Mouse (Mus musculus): Measurements from ENCODE around the gene Arhgap6.
"Not testable (repeated sequence)": the region's sequence is repeated elsewhere in the genome, so short reads cannot be mapped to it uniquely, and the experiment has no call there.

Gene Arhgap6

GRCm38 (mm10) chrX:169308559-169308958, 513.7 kb downstream of the Arhgap6 start:
- no peak for DNase-seq (ENCODE audit: low read depth, low spot score)

- no peak for DNase-seq (ENCODE audit: low read depth, low spot score)
Measured at GRCm38 (mm10) chrX:169319066-169319760, 524.3 kb downstream of the Arhgap6 start.

- peak; percentile 92 for DNase-seq (ENCODE audit: low read depth, low spot score)
Measured at GRCm38 (mm10) chrX:169319945-169320667, 525.2 kb downstream of the Arhgap6 start, which contains the start of gene Hccs. Gene Hccs (minus strand): TSS chrX:169320372.

- DNase-seq (ENCODE audit: low read depth, low spot score), result not testable (repeated sequence)
Measured at GRCm38 (mm10) chrX:169320668-169321005, 525.7 kb downstream of the Arhgap6 start.

- peak; percentile 58 for DNase-seq (ENCODE audit: low read depth, low spot score)
Measured at GRCm38 (mm10) chrX:169325929-169326595, 531.2 kb downstream of the Arhgap6 start.

- peak; percentile 19 for DNase-seq (ENCODE audit: low read depth, low spot score)
Measured at GRCm38 (mm10) chrX:169332264-169332663, 537.4 kb downstream of the Arhgap6 start.

GRCm38 (mm10) chrX:169337559-169337958, 542.7 kb downstream of the Arhgap6 start:
- DNase-seq (ENCODE audit: low read depth, low spot score), result no peak

GRCm38 (mm10) chrX:169338213-169338612, 543.3 kb downstream of the Arhgap6 start:
- DNase-seq (ENCODE audit: low read depth, low spot score), result no peak
